Mouse (Mus musculus) hindbrain, postnatal 0 days (tissue): Measurements from ENCODE around the gene Tcp11l1. TPM values are rescaled to one million over a fixed set of nuclear protein-coding genes. Genes with fewer than 3 reads are reported as not detected.

ENCODE experiments used
- ATAC-seq: fragments of 200-750 bp; cut with Nextera tagmentation; 2 replicates; pipeline ENCODE4 v1.8.0; 2017; ENCODE audit warnings: mild to moderate bottlenecking, moderate TSS enrichment, moderate library complexity
- DNase-seq: peaks from one replicate; pipeline ENCODE4 v3.0.0-alpha.2; 2015; ENCODE audit warnings: low spot score
- H3K27ac ChIP-seq: fragments of 300-500 bp; sonication (generic); 2 replicates; pipeline ENCODE4 v1.5.1; 2014; ENCODE audit warnings: mild to moderate bottlenecking
- H3K27me3 ChIP-seq: fragments of 300-500 bp; sonication (generic); 2 replicates; pipeline ENCODE4 v1.6.1; 2014; ENCODE audit warnings: low read length, mixed read lengths; ENCODE audit not compliant: insufficient read depth
- H3K36me3 ChIP-seq: fragments of 300-500 bp; sonication (generic); 2 replicates; pipeline ENCODE4 v1.6.1; 2014; ENCODE audit warnings: low read length, mixed read lengths; ENCODE audit not compliant: insufficient read depth
- H3K4me1 ChIP-seq: fragments of 300-500 bp; sonication (generic); 2 replicates; pipeline ENCODE4 v1.6.1; 2014; ENCODE audit warnings: antibody characterized with exemption, low read length, mixed read lengths; ENCODE audit not compliant: insufficient read depth
- H3K4me2 ChIP-seq: fragments of 300-500 bp; sonication (generic); 2 replicates; pipeline ENCODE4 v1.6.1; 2014; ENCODE audit warnings: low read depth, mild to moderate bottlenecking, low read length, moderate library complexity, mixed read lengths
- H3K4me3 ChIP-seq: fragments of 300-500 bp; sonication (generic); 2 replicates; pipeline ENCODE4 v1.5.1; 2014; ENCODE audit warnings: low read length
- H3K9ac ChIP-seq: fragments of 300-500 bp; sonication (generic); replicated peaks from 2 replicates; pipeline ENCODE4 v1.6.1; 2014; ENCODE audit warnings: mild to moderate bottlenecking, low read length, moderate library complexity, mixed read lengths
- H3K9me3 ChIP-seq: fragments of 300-500 bp; sonication (generic); 2 replicates; pipeline ENCODE4 v1.6.1; 2016; ENCODE audit warnings: low read length, mixed read lengths
- CTCF ChIP-seq: IDR thresholded peaks from 2 replicates; pipeline ENCODE4 v1.5.1; 2016; ENCODE audit warnings: antibody characterized with exemption, control low read depth, low read depth
- WGBS: fragments of 180-500 bp; shearing (Covaris S2); extraction: QIAGEN DNeasy Blood & Tissue Kit; methylation state at CpG from one replicate; pipeline ENCODE4 v1.1.7; 2014; 5-methylcytosine and 5-hydroxymethylcytosine counted together
- polyA plus RNA-seq: library from polyadenylated mRNA; unstranded; fragments of >200 nt; fragmentation: Nextera tagmentation; extraction: Ambion mirVana; gene quantifications from 2 replicates; pipeline ENCODE4 v1.2.1, GENCODE M21; 2015
- total RNA-seq: library from RNA; depleted of rRNA; stranded (reverse); fragments of >200 nt; gene quantifications from 2 replicates; pipeline ENCODE4 v1.2.3, GENCODE M21; 2014

Gene Tcp11l1
- total and polyA plus RNA-seq, 2 experiments from 2014 or later = 27.0 to 64.2 TPM

GRCm38 (mm10) chr2:104742741-104743064 is 30.7 kb upstream of the Tcp11l1 start, which contains the start of gene Depdc7:
TSS of gene Depdc7 (minus strand) at chr2:104742878.
- Histone ChIP-seq H3K9ac (peak within 1 kb of the TSS; percentile 58), H3K27me3 (no peaks in the 10 kb centered on the region), H3K4me2 (peak within 1 kb of the TSS; percentile 98), H3K36me3 (no peaks in the 10 kb centered on the region), H3K9me3 (no peaks in the 10 kb centered on the region), H3K27ac (0 out of 2 replicates have a peak within 1 kb of the TSS, but pooled peaks have one; percentile 11), H3K4me3 (peak within 1 kb of the TSS; percentile 78), H3K4me1 (no peaks in the 10 kb centered on the region)
- under 1% methylated on average over 31 of the region's 31 CpGs for WGBS
- peak; percentile 89 for ATAC-seq
- TF ChIP-seq CTCF = no peak
- DNase-seq = peak; percentile 78

- DNase-seq = peak; percentile 44
- H3K4me3 ChIP-seq = peak overlapping the region; percentile 78
- no peak for TF ChIP-seq CTCF
- no peaks in the 10 kb centered on the region for H3K36me3 ChIP-seq
- peak overlapping the region; percentile 98 for H3K4me2 ChIP-seq
- WGBS = 5% methylated on average over 42 of the region's 46 CpGs
- H3K27me3 ChIP-seq = no peaks in the 10 kb centered on the region
- H3K4me1 ChIP-seq = no peaks in the 10 kb centered on the region
- 0 out of 2 replicates have a peak overlapping the region, but pooled peaks have one; percentile 11 for H3K27ac ChIP-seq
- H3K9me3 ChIP-seq = no peaks in the 10 kb centered on the region
- H3K9ac ChIP-seq = peak overlapping the region; percentile 58
- no peak; the same call in 1 of the 2 replicates for ATAC-seq
These were observed 30.1 kb upstream of the Tcp11l1 start for GRCm38 (mm10) chr2:104741896-104742740.

- H3K36me3 ChIP-seq = no peaks in the 10 kb centered on the region
- H3K27me3 ChIP-seq = no peaks in the 10 kb centered on the region
- H3K9me3 ChIP-seq = no peaks in the 10 kb centered on the region
- H3K4me2 ChIP-seq = no peak overlapping the region
- no peak overlapping the region for H3K4me3 ChIP-seq
- 41% methylated on average over 7 of the region's 7 CpGs for WGBS
- H3K9ac ChIP-seq = no peak overlapping the region
- no peak overlapping the region for H3K27ac ChIP-seq
- no peak for TF ChIP-seq CTCF
- no peak for ATAC-seq
- H3K4me1 ChIP-seq = no peaks in the 10 kb centered on the region
- DNase-seq = no peak
These were observed 29.2 kb upstream of the Tcp11l1 start for GRCm38 (mm10) chr2:104741015-104741758.

- no peak overlapping the region for H3K9ac ChIP-seq
- H3K4me2 ChIP-seq = no peak overlapping the region
- no peak for ATAC-seq
- H3K27ac ChIP-seq = no peak overlapping the region
- WGBS = 69% methylated on average over 7 of the region's 7 CpGs
- H3K4me3 ChIP-seq = no peak overlapping the region
- no peaks in the 10 kb centered on the region for H3K27me3 ChIP-seq
- DNase-seq = no peak
- no peaks in the 10 kb centered on the region for H3K9me3 ChIP-seq
- H3K36me3 ChIP-seq = no peaks in the 10 kb centered on the region
- no peaks in the 10 kb centered on the region for H3K4me1 ChIP-seq
- no peak for TF ChIP-seq CTCF
These were observed 28.4 kb upstream of the Tcp11l1 start for GRCm38 (mm10) chr2:104740248-104740949.

GRCm38 (mm10) chr2:104739691-104740090 is 27.7 kb upstream of the Tcp11l1 start:
- no peak for DNase-seq
- WGBS = 91% methylated on average over 2 of the region's 2 CpGs
- Histone ChIP-seq H3K36me3 (no peaks in the 10 kb centered on the region), H3K9ac (no peak overlapping the region), H3K27ac (no peak overlapping the region), H3K4me1 (no peaks in the 10 kb centered on the region), H3K4me2 (no peak overlapping the region), H3K9me3 (no peaks in the 10 kb centered on the region), H3K27me3 (no peaks in the 10 kb centered on the region), H3K4me3 (no peak overlapping the region)
- TF ChIP-seq CTCF = no peak
- no peak for ATAC-seq

GRCm38 (mm10) chr2:104736241-104736640 is 24.3 kb upstream of the Tcp11l1 start:
- no peak for DNase-seq
- Histone ChIP-seq H3K4me2 (no peak overlapping the region), H3K4me3 (no peak overlapping the region), H3K27ac (no peak overlapping the region), H3K36me3 (no peaks in the 10 kb centered on the region), H3K27me3 (no peaks in the 10 kb centered on the region), H3K4me1 (no peaks in the 10 kb centered on the region), H3K9me3 (no peaks in the 10 kb centered on the region), H3K9ac (no peak overlapping the region)
- no peak for TF ChIP-seq CTCF
- ATAC-seq = no peak
- 61% methylated on average over 7 of the region's 7 CpGs for WGBS
